Mouse (Mus musculus) erythroblast, embryonic 14.5 days (primary cell): ENCODE results near the gene Apoa2. TPM values are rescaled to one million over a fixed set of nuclear protein-coding genes. Genes with fewer than 3 reads are reported as not detected.

ENCODE experiments used
- H3K27me3 ChIP-seq: 2 replicates; pipeline ENCODE4 v1.6.1; 2012; ENCODE audit warnings: inconsistent platforms; ENCODE audit not compliant: control insufficient read depth
- H3K36me3 ChIP-seq: 2 replicates; pipeline ENCODE4 v1.6.1; 2012; ENCODE audit warnings: mild to moderate bottlenecking, inconsistent platforms; ENCODE audit not compliant: control insufficient read depth
- H3K4me1 ChIP-seq: 2 replicates; pipeline ENCODE4 v1.6.1; 2012; ENCODE audit warnings: inconsistent platforms; ENCODE audit not compliant: control insufficient read depth
- H3K4me3 ChIP-seq: replicated peaks from 2 replicates; pipeline ENCODE3; 2012; ENCODE audit warnings: moderate library complexity, mild to moderate bottlenecking, inconsistent platforms
- H3K9me3 ChIP-seq: 2 replicates; pipeline ENCODE4 v1.6.1; 2012; ENCODE audit warnings: low read length, inconsistent platforms, mixed read lengths; ENCODE audit not compliant: control insufficient read depth
- GATA1 ChIP-seq: IDR thresholded peaks from 2 replicates; pipeline ENCODE4 v1.6.1; 2012; ENCODE audit warnings: low read length, inconsistent platforms, mixed read lengths
- TAL1 ChIP-seq: IDR thresholded peaks from 3 replicates; pipeline ENCODE4 v1.6.1; 2012; ENCODE audit warnings: low read length, inconsistent platforms, mixed read lengths
- polyA plus RNA-seq: library from polyadenylated mRNA; stranded (reverse); fragments of >175 nt; gene quantifications from 2 replicates; pipeline ENCODE4 v1.2.3, GENCODE M21; 2012

The Apoa2 gene
- polyA plus RNA-seq, 1 experiment: 0.42 TPM

DNA sequence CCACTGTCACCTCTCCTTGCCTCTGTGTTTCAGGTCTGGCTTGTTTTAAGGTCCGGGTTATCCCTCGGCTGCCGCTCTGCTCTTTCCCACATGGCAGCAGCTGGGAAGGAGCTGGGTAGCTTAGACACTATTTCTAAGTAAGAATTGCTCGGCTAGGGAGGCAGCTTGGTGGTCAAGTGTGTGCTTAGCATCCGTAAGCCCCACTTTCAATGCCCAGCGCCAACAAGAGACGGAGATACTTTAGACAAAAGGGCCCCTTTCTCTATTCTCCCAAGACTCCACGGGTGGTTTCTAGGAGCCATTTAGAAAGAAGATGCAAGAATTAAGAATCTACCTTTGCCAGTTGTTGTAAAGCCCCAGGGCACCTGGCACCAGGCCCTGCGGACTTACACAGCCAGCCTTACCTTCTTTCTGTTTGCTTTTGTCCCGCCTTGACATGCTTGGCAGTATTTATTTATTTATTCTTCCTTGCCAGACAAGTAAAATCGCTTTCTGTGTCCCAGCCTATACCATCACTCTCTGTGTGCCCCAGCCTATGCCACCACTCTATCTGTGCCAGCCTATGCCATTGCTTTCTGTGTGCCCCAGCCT, 50.4 kb downstream of the Apoa2 start:
- H3K9me3 ChIP-seq: 0 out of 2 replicates have a peak, but pooled peaks cover 2% of the 10 kb centered on the region
- no peak overlapping the region for H3K4me3 ChIP-seq
- TF ChIP-seq TAL1 (no peak), GATA1 (no peak)
- peaks cover 88% of the 10 kb centered on the region for H3K36me3 ChIP-seq
- peaks cover 82% of the 10 kb centered on the region for H3K4me1 ChIP-seq
- no peaks in the 10 kb centered on the region for H3K27me3 ChIP-seq

Other genes with a start within 250 kb of the Apoa2 start
- gene Fcgr2b, start 248.5 kb upstream of the Apoa2 start, polyA plus RNA-seq: not detected in 2 replicates
- not detected in 2 replicates for gene Fcgr4, start 206.1 kb upstream of the Apoa2 start, polyA plus RNA-seq
- gene Fcgr3, start 160.1 kb upstream of the Apoa2 start, polyA plus RNA-seq: 0.06 TPM in 1 of 2 replicates, not detected in the other
- gene Cfap126, start 111.1 kb upstream of the Apoa2 start, polyA plus RNA-seq: 0.37 and 0.64 TPM in 2 replicates
- gene Sdhc, start 74.5 kb upstream of the Apoa2 start, polyA plus RNA-seq: 4.9 and 7.2 TPM in 2 replicates
- gene Mpz, start 74.3 kb upstream of the Apoa2 start, polyA plus RNA-seq: not detected in 2 replicates
- not detected in 2 replicates for gene Pcp4l1, start 28.8 kb upstream of the Apoa2 start, polyA plus RNA-seq
- not detected in 2 replicates for gene Nr1i3, start 11.1 kb upstream of the Apoa2 start, polyA plus RNA-seq
- 2.2 TPM in 2 replicates for gene Tomm40l, start 2.5 kb upstream of the Apoa2 start, polyA plus RNA-seq
- gene Fcer1g, start 9.3 kb downstream of the Apoa2 start, polyA plus RNA-seq: 0.13 and 0.17 TPM in 2 replicates
- not detected in 2 replicates for gene Adamts4, start 25.4 kb downstream of the Apoa2 start, polyA plus RNA-seq
- gene Ndufs2, start 26.3 kb downstream of the Apoa2 start, polyA plus RNA-seq: 7.0 and 7.5 TPM in 2 replicates
- 11.1 and 11.6 TPM in 2 replicates for gene B4galt3, start 45.3 kb downstream of the Apoa2 start, polyA plus RNA-seq
- gene Ppox, start 56.1 kb downstream of the Apoa2 start, polyA plus RNA-seq: 89.9 and 167 TPM in 2 replicates
- gene Usp21, start 62.9 kb downstream of the Apoa2 start, polyA plus RNA-seq: 8.4 and 13.0 TPM in 2 replicates
- gene Ufc1, start 70.0 kb downstream of the Apoa2 start, polyA plus RNA-seq: 3.9 and 4.8 TPM in 2 replicates
- gene Dedd, start 104.1 kb downstream of the Apoa2 start, polyA plus RNA-seq: 1.6 and 1.7 TPM in 2 replicates
- 0.98 TPM in 2 replicates for gene Nit1, start 120.6 kb downstream of the Apoa2 start, polyA plus RNA-seq
- gene Pfdn2, start 120.6 kb downstream of the Apoa2 start, polyA plus RNA-seq: 1.4 and 2.0 TPM in 2 replicates
- 0.14 TPM in 1 of 2 replicates, not detected in the other for gene Klhdc9, start 135.7 kb downstream of the Apoa2 start, polyA plus RNA-seq
- not detected in 2 replicates for gene Nectin4, start 145.0 kb downstream of the Apoa2 start, polyA plus RNA-seq
- gene Arhgap30, start 163.9 kb downstream of the Apoa2 start, polyA plus RNA-seq: 0.06 and 0.07 TPM in 2 replicates
- 1.2 and 3.6 TPM in 2 replicates for gene Usf1, start 186.3 kb downstream of the Apoa2 start, polyA plus RNA-seq
- gene Tstd1, start 193.8 kb downstream of the Apoa2 start, polyA plus RNA-seq: not detected in 2 replicates
- gene F11r, start 212.5 kb downstream of the Apoa2 start, polyA plus RNA-seq: 0.08 TPM in 1 of 2 replicates, not detected in the other